Mouse (Mus musculus) urinary bladder, adult 2 months (tissue): Measurements from ENCODE around the gene Wfdc1. TPM values are rescaled to one million over a fixed set of nuclear protein-coding genes. Genes with fewer than 3 reads are reported as not detected.

ENCODE experiments used
- DNase-seq: peaks from one replicate; pipeline ENCODE4 v3.0.0; 2022; ENCODE audit warnings: low spot score
- polyA plus RNA-seq: library from polyadenylated mRNA; depleted of rRNA; stranded (reverse); fragments of >200 nt; gene quantifications from 2 replicates; pipeline ENCODE4 v1.2.3, GENCODE M21; 2012

Gene Wfdc1
- polyA plus RNA-seq, 1 experiment, result 147 TPM

GRCm38 (mm10) chr8:119639798-119640197, 26.4 kb upstream of the Wfdc1 start:
- no peak for DNase-seq

GRCm38 (mm10) chr8:119641058-119641457, 25.1 kb upstream of the Wfdc1 start:
- DNase-seq, result no peak

GRCm38 (mm10) chr8:119642960-119643359, 23.2 kb upstream of the Wfdc1 start:
- DNase-seq, result no peak

GRCm38 (mm10) chr8:119644429-119644960, 21.7 kb upstream of the Wfdc1 start:
- no peak for DNase-seq

GRCm38 (mm10) chr8:119644981-119645597, 21.1 kb upstream of the Wfdc1 start:
- DNase-seq, result no peak

GRCm38 (mm10) chr8:119646197-119646596, 20.0 kb upstream of the Wfdc1 start:
- no peak for DNase-seq

GRCm38 (mm10) chr8:119646846-119647245, 19.3 kb upstream of the Wfdc1 start:
- DNase-seq, result no peak

- DNase-seq, result no peak
Observed at GRCm38 (mm10) chr8:119651324-119651723, 14.8 kb upstream of the Wfdc1 start.

- DNase-seq, result no peak
Observed at GRCm38 (mm10) chr8:119656709-119657464, 9.3 kb upstream of the Wfdc1 start.

GRCm38 (mm10) chr8:119661081-119661480, 5.1 kb upstream of the Wfdc1 start:
- no peak for DNase-seq

- DNase-seq, result no peak
Observed at GRCm38 (mm10) chr8:119661892-119662291, 4.3 kb upstream of the Wfdc1 start.

- DNase-seq, result no peak
Observed at GRCm38 (mm10) chr8:119663440-119663839, 2.7 kb upstream of the Wfdc1 start.

GRCm38 (mm10) chr8:119665270-119665669, 895 bp upstream of the Wfdc1 start:
- no peak for DNase-seq

- DNase-seq, result no peak
Observed at GRCm38 (mm10) chr8:119668447-119668846, 2.3 kb downstream of the Wfdc1 start.

- DNase-seq, result no peak
Observed at GRCm38 (mm10) chr8:119669284-119669683, 3.1 kb downstream of the Wfdc1 start.

- DNase-seq, result no peak
Observed at GRCm38 (mm10) chr8:119670419-119671091, 4.4 kb downstream of the Wfdc1 start.

GRCm38 (mm10) chr8:119673976-119674555, 7.9 kb downstream of the Wfdc1 start:
- DNase-seq, result no peak

GRCm38 (mm10) chr8:119675457-119675856, 9.3 kb downstream of the Wfdc1 start:
- DNase-seq, result no peak

GRCm38 (mm10) chr8:119676389-119676788, 10.2 kb downstream of the Wfdc1 start:
- peak; percentile 84 for DNase-seq

- DNase-seq, result no peak
Observed at GRCm38 (mm10) chr8:119678138-119678843, 12.1 kb downstream of the Wfdc1 start.

- DNase-seq, result no peak
Observed at GRCm38 (mm10) chr8:119679184-119679583, 13.0 kb downstream of the Wfdc1 start.

GRCm38 (mm10) chr8:119690602-119691001, 24.4 kb downstream of the Wfdc1 start:
- no peak for DNase-seq
